In the genomic region with DNA sequence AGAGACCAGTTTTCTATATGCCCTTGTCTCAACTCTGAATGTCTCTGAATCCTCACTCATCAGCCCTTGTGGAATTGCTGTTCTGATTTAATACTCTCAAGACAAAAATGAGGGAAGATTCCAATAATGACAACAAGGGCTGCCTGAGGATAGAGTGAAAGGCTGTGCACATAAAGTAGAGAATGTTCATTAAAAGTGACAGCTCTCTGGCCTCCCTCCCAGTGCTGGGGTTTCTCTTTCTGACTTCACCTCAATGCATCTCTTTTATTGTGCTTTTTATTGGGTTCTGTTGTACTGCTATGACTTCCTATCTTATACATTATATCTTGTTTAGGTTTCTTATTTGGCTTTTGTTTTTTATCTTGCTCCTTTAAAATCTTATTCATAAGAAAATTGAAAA, we compare ENCODE assay signal across 13 mouse cellular contexts.
"Had no signal": no experiment of that assay in that cellular context is flagged by ENCODE, and none has a peak within 500 bp of the region (broad histone marks: within the 10 kb centered on the region; RNA-seq: fewer than 3 reads in every experiment).

No protein-coding gene starts in this region.

- H3K4me2 ChIP-seq: limb, embryonic 12.5 days; midbrain, embryonic 15.5 days had no signal

- H3K36me3 ChIP-seq: limb, embryonic 12.5 days; midbrain, embryonic 15.5 days had no signal

- ATAC-seq: intestine, embryonic 16.5 days; midbrain, embryonic 15.5 days had no signal

- H3K27me3 ChIP-seq: limb, embryonic 12.5 days; midbrain, embryonic 15.5 days had no signal

- H3K4me3 ChIP-seq: limb, embryonic 12.5 days; midbrain, embryonic 15.5 days had no signal

- DNase-seq: kidney, adult 8-10 months; kidney, postnatal 36 days; layer of hippocampus, adult 9-11 months; layer of hippocampus, postnatal 36 days; lung, adult 18-20 months; lung, postnatal 36 days; right cerebral cortex, adult 18-20 months; right cerebral cortex, postnatal 25 days; thymus, postnatal 36 days had no signal

- H3K4me1 ChIP-seq: limb, embryonic 12.5 days; midbrain, embryonic 15.5 days had no signal

- H3K27ac ChIP-seq: limb, embryonic 12.5 days; liver, embryonic 14.5 days; midbrain, embryonic 15.5 days had no signal

- H3K9me3 ChIP-seq: limb, embryonic 12.5 days; midbrain, embryonic 15.5 days had no signal

- H3K9ac ChIP-seq: limb, embryonic 12.5 days; liver, embryonic 14.5 days; midbrain, embryonic 15.5 days had no signal
